Mouse (Mus musculus) CD8-positive naive resting alpha-beta T cell, adult 2 months (primary cell): Measurements from ENCODE around the gene Bicra.

Experiments used
- DNase-seq, 2 experiments: peaks; one replicate each; pipeline ENCODE4 v3.0.0; 2022; ENCODE audit warnings: low read depth in 2 of 2, low spot score in 2 of 2

Gene Bicra

GRCm38 (mm10) chr7:15949216-15949790, 98.4 kb downstream of the Bicra start:
- peak in 1 of 2 experiments; percentile 38 for DNase-seq

GRCm38 (mm10) chr7:15948381-15948941, 99.3 kb downstream of the Bicra start:
- DNase-seq = peak; percentile 62 to 80

- no peak for DNase-seq
These were observed 100.0 kb downstream of the Bicra start for GRCm38 (mm10) chr7:15947653-15948260.

- peak; percentile 85 to 89 for DNase-seq
These were observed 101.8 kb downstream of the Bicra start, which contains the start of gene Nop53 for GRCm38 (mm10) chr7:15945721-15946536. Nop53 (minus strand) TSS chr7:15946074.

GRCm38 (mm10) chr7:15945211-15945610, 102.5 kb downstream of the Bicra start:
- DNase-seq = no peak

- DNase-seq = no peak
These were observed 103.4 kb downstream of the Bicra start for GRCm38 (mm10) chr7:15944311-15944710.

- DNase-seq = no peak
These were observed 109.1 kb downstream of the Bicra start for GRCm38 (mm10) chr7:15938621-15939020.

- DNase-seq = no peak
These were observed 110.2 kb downstream of the Bicra start for GRCm38 (mm10) chr7:15937491-15937890.

GRCm38 (mm10) chr7:15933437-15934359, 114.0 kb downstream of the Bicra start:
- no peak for DNase-seq

- no peak for DNase-seq
These were observed 116.1 kb downstream of the Bicra start for GRCm38 (mm10) chr7:15931635-15932034.

- DNase-seq = no peak
These were observed 117.2 kb downstream of the Bicra start for GRCm38 (mm10) chr7:15930543-15930942.

- DNase-seq = peak; percentile 48 to 65
These were observed 117.8 kb downstream of the Bicra start for GRCm38 (mm10) chr7:15929910-15930309.

GRCm38 (mm10) chr7:15922220-15922773, 125.4 kb downstream of the Bicra start, which contains the start of gene Selenow:
Selenow (minus strand) TSS chr7:15922402.
- peak; percentile 84 to 91 for DNase-seq

GRCm38 (mm10) chr7:15921796-15922195, 125.9 kb downstream of the Bicra start:
- peak; percentile 28 to 29 for DNase-seq
